Mouse (Mus musculus): Measurements from ENCODE around the gene Bad. TPM values are rescaled to one million over a fixed set of nuclear protein-coding genes. Genes with fewer than 3 reads are reported as not detected.

Bad gene
- polyA plus RNA-seq, 1 experiment from 2014 or later, result 84.5 TPM

DNA sequence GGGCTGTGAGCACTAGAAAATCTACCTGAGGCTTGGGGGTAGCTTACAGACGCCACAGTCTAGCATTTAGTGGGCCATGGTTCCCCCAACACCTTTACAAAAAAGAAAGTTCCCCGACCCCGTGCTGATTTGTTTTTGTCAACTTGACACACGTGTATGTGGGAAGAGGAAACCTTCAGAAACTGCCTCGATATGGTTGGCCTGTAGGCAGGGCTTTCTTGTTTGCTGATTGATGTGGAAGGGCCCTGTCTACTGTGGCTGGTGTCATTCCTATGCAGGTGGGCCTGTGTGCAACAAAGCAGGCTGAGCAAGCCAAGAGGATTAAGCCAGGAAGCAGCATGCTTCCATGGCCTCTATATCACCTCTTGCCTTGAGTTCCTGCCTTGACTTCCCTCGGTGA is 28.6 kb upstream of the Bad start:
- WGBS, result 89% methylated on average over 6 of the region's 6 CpGs
- DNase-seq (ENCODE audit: low spot score), result no peak
- ATAC-seq (ENCODE audit: low FRiP score), result no peak

DNA sequence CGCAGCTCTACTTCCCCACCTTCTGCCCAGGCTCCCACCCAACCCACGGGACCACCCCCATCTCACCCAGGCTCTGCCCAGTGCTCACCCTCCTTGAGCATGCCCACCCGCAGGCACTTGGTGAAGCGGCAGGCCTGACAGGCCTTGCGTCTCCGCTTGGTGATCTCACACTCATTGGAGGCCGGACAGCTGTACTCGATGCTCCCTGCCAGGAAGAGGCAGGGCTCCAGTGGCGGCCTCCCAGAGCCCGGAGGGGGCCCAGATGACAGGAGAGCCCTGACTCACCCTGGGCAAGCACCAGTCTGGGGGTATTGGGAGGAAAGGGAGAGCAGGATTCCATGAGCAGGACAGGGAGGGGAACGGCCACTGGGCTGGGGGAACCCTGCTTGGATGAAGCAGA is 27.7 kb upstream of the Bad start:
- H3K9ac ChIP-seq, result no peak overlapping the region
- no peaks in the 10 kb centered on the region for H3K9me3 ChIP-seq (ENCODE audit: control insufficient read depth, low read length)
- 89% methylated on average over 11 of the region's 11 CpGs for WGBS
- no peak overlapping the region for H3K4me2 ChIP-seq (replicated peaks)
- no peak for DNase-seq (ENCODE audit: low spot score)
- H3K4me1 ChIP-seq (replicated peaks; ENCODE audit: control insufficient read depth, insufficient read depth, low read length), result peaks cover 10% of the 10 kb centered on the region; the same call in 1 of the 2 replicates
- ATAC-seq (ENCODE audit: low FRiP score), result no peak
- H3K27ac ChIP-seq, result no peak overlapping the region
- no peak overlapping the region for H3K4me3 ChIP-seq (replicated peaks; ENCODE audit: low read length)
- peaks cover 34% of the 10 kb centered on the region for H3K36me3 ChIP-seq (replicated peaks; ENCODE audit: control insufficient read depth, insufficient read depth)
- no peaks in the 10 kb centered on the region for H3K27me3 ChIP-seq (ENCODE audit: control insufficient read depth, insufficient read depth, low read length)

More for the DNA sequence above, 28.6 kb upstream of the Bad start:
- Histone ChIP-seq H3K9me3 (ENCODE audit: control insufficient read depth, low read length) (no peaks in the 10 kb centered on the region), H3K4me3 (replicated peaks; ENCODE audit: low read length) (no peak overlapping the region), H3K27me3 (ENCODE audit: control insufficient read depth, insufficient read depth, low read length) (no peaks in the 10 kb centered on the region), H3K27ac (no peak overlapping the region), H3K4me2 (replicated peaks) (no peak overlapping the region), H3K9ac (no peak overlapping the region), H3K4me1 (replicated peaks; ENCODE audit: control insufficient read depth, insufficient read depth, low read length) (peaks cover 19% of the 10 kb centered on the region), H3K36me3 (replicated peaks; ENCODE audit: control insufficient read depth, insufficient read depth) (peaks cover 34% of the 10 kb centered on the region)

DNA sequence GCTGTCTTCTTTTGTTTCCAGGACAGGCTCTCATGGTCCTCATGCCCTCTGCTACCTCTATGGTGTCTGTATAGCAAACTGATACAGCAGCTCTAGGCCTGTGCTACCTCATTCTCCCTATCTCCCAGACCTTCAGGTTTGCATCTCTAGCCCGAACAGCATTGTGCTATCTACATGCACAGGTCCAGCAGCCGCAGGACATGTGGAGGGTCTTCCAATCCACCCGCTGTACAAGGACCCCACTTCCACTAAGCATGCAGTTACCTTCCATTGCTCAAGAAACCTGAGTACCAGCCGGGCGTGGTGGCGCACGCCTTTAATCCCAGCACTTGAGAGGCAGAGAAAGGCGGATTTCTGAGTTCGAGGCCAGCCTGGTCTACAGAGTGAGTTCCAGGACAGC is 27.1 kb upstream of the Bad start:
- ATAC-seq (ENCODE audit: low FRiP score), result no peak
- DNase-seq (ENCODE audit: low spot score), result no peak
- 96% methylated on average over 9 of the region's 9 CpGs for WGBS
- no peaks in the 10 kb centered on the region for H3K27me3 ChIP-seq (ENCODE audit: control insufficient read depth, insufficient read depth, low read length)
- no peak overlapping the region for H3K4me2 ChIP-seq (replicated peaks)
- H3K9ac ChIP-seq, result no peak overlapping the region
- no peaks in the 10 kb centered on the region for H3K9me3 ChIP-seq (ENCODE audit: control insufficient read depth, low read length)
- no peak overlapping the region for H3K4me3 ChIP-seq (replicated peaks; ENCODE audit: low read length)
- peaks cover 34% of the 10 kb centered on the region for H3K36me3 ChIP-seq (replicated peaks; ENCODE audit: control insufficient read depth, insufficient read depth)
- H3K4me1 ChIP-seq (replicated peaks; ENCODE audit: control insufficient read depth, insufficient read depth, low read length), result peaks cover 9% of the 10 kb centered on the region
- H3K27ac ChIP-seq, result no peak overlapping the region

DNA sequence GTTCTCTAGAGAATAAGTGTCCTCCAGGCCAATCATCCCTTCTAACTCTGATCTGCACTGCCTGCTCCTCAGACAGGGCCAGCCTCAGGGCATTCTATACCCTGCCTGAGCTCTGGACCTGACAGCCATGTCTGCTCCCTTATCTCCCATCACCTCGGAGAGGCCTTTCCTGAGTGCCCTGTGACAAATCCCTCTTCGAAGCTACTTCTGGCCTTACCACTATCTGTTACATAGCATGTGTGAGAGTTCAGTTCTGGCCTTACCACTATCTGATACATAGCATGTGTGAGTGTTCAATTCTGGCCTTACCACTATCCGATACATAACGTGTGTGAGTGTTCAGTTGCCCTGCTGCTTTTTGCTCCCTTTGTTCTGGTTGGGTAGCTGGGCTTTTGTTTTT is 26.4 kb upstream of the Bad start:
- no peak for ATAC-seq (ENCODE audit: low FRiP score)
- Histone ChIP-seq H3K36me3 (replicated peaks; ENCODE audit: control insufficient read depth, insufficient read depth) (peaks cover 34% of the 10 kb centered on the region), H3K4me1 (replicated peaks; ENCODE audit: control insufficient read depth, insufficient read depth, low read length) (peaks cover 16% of the 10 kb centered on the region), H3K27ac (no peak overlapping the region), H3K9me3 (ENCODE audit: control insufficient read depth, low read length) (no peaks in the 10 kb centered on the region), H3K27me3 (ENCODE audit: control insufficient read depth, insufficient read depth, low read length) (no peaks in the 10 kb centered on the region), H3K9ac (no peak overlapping the region), H3K4me3 (replicated peaks; ENCODE audit: low read length) (no peak overlapping the region), H3K4me2 (replicated peaks) (no peak overlapping the region)
- DNase-seq (ENCODE audit: low spot score), result no peak
- 91% methylated on average over 4 of the region's 4 CpGs for WGBS

DNA sequence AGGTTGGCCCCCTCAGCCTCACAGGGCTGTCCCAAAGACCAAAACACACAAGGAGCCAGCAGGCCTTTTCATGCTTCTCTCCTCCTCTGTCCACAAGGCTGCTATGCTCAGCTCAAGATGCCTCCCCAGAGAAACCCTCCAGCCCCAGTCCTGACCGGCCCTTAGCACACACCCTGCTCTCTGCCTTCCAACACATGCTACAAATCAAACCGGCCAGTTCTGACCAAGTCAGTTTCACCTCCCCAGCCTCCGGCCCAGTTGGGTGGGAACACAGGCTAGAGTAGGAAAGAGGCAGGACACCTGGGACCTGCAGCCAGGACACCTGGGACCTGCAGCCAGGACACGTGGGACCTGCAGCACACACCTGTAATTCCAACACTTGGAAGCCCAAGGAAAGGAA is 25.2 kb upstream of the Bad start:
- Histone ChIP-seq H3K9me3 (ENCODE audit: control insufficient read depth, low read length) (no peaks in the 10 kb centered on the region), H3K4me1 (replicated peaks; ENCODE audit: control insufficient read depth, insufficient read depth, low read length) (peaks cover 18% of the 10 kb centered on the region), H3K4me2 (replicated peaks) (no peak overlapping the region), H3K9ac (no peak overlapping the region), H3K27me3 (ENCODE audit: control insufficient read depth, insufficient read depth, low read length) (no peaks in the 10 kb centered on the region), H3K36me3 (replicated peaks; ENCODE audit: control insufficient read depth, insufficient read depth) (peaks cover 28% of the 10 kb centered on the region), H3K4me3 (replicated peaks; ENCODE audit: low read length) (no peak overlapping the region), H3K27ac (no peak overlapping the region)
- DNase-seq (ENCODE audit: low spot score) (no peak), ATAC-seq (ENCODE audit: low FRiP score) (no peak)
- WGBS, result 84% methylated on average over 4 of the region's 4 CpGs

DNA sequence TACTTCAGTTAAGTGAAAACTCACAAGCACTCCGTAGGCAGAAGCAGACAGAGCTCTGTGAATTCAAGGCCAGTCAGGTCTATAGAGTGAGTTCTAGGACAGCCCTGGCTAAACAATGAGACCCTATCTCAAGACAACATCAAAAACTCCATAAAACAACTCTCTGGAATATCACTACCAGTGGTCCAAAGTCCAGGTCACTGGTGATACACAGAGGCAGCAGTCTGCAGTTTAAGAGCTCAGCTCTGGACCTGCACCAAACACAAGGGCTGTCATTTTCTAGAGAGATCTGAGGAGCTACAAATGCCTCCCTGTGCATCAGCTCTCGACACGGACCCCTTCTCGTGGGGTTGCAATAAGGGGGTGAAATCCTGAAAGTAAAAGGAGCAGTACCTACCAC is 23.3 kb upstream of the Bad start:
- no peak overlapping the region for H3K4me3 ChIP-seq (replicated peaks; ENCODE audit: low read length)
- ATAC-seq (ENCODE audit: low FRiP score), result no peak
- peaks cover 22% of the 10 kb centered on the region for H3K4me1 ChIP-seq (replicated peaks; ENCODE audit: control insufficient read depth, insufficient read depth, low read length)
- DNase-seq (ENCODE audit: low spot score), result no peak
- 91% methylated on average over 4 of the region's 4 CpGs for WGBS
- no peak overlapping the region for H3K4me2 ChIP-seq (replicated peaks)
- H3K9ac ChIP-seq, result no peak overlapping the region
- peaks cover 10% of the 10 kb centered on the region for H3K36me3 ChIP-seq (replicated peaks; ENCODE audit: control insufficient read depth, insufficient read depth)
- no peak overlapping the region for H3K27ac ChIP-seq
- H3K9me3 ChIP-seq (ENCODE audit: control insufficient read depth, low read length), result no peaks in the 10 kb centered on the region
- H3K27me3 ChIP-seq (ENCODE audit: control insufficient read depth, insufficient read depth, low read length), result peaks cover 10% of the 10 kb centered on the region

DNA sequence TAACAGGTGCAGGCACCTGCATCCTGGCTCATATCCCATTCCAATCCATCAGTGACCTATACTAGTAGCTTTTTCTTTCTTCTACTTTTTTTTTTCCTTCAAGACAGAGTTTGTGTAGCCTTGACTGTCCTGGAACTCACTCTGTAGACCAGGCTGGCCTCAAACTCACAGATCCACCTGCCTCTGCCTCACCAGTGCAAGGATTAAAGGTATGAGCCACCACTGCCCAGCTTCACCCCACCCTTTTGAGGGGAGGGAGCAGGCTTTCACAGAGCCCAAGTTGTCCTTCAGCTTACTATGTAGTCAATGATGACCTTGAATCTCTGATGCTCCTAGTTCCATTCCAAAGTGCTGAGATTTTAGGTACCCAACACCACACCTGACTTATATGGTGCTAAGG is 22.2 kb upstream of the Bad start:
- DNase-seq (ENCODE audit: low spot score) (no peak), ATAC-seq (ENCODE audit: low FRiP score) (no peak)
- Histone ChIP-seq H3K27me3 (ENCODE audit: control insufficient read depth, insufficient read depth, low read length) (peaks cover 21% of the 10 kb centered on the region), H3K9ac (no peak overlapping the region), H3K4me3 (replicated peaks; ENCODE audit: low read length) (no peak overlapping the region), H3K4me2 (replicated peaks) (no peak overlapping the region; the same call in 1 of the 2 replicates), H3K4me1 (replicated peaks; ENCODE audit: control insufficient read depth, insufficient read depth, low read length) (peaks cover 22% of the 10 kb centered on the region), H3K9me3 (ENCODE audit: control insufficient read depth, low read length) (no peaks in the 10 kb centered on the region), H3K36me3 (replicated peaks; ENCODE audit: control insufficient read depth, insufficient read depth) (no peaks in the 10 kb centered on the region; the same call in 1 of the 2 replicates), H3K27ac (no peak overlapping the region)

DNA sequence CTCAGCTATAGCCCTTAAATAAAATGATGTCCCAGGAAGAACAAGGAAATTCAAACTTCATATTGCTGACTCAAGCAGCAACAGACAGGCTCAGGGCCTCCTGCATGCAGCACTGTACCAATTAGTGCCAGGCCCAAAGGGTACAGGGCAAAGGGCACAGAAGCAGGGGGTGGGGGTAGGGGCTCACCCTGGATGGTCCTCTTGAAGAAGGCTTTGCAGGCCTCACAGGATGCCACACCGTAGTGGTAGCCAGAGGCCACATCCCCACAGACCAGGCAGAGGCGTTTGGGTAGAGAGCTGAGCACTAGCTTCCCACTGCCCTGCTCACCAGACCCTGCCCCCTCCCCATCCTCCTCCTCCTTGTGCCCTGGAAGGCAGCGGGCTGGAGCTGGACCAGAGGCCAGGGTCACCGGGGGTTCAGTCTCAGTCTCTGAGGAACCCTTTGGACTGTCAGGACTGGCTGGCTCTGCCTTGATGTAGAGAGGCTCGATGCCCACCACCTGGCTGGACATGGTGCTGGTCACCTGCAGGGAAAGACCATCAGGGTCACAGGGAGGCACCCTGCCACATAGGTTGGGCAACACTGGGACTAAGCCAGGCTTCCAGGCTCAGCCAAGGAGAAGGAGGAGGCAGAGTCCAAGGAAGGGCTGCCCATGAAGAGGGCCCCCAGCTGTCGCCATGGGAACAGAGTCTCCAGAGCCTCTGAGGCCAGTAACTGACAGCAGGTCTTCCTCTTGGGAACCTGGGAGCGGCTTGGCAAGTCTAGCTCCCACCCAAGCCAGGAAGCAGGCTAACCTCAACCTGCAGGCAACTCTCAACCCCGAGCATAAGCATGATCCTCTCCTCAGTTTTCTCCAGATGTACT is 21.6 kb upstream of the Bad start:
- Histone ChIP-seq H3K4me1 (replicated peaks; ENCODE audit: control insufficient read depth, insufficient read depth, low read length) (peaks cover 22% of the 10 kb centered on the region), H3K4me3 (replicated peaks; ENCODE audit: low read length) (peak overlapping the region; percentile 79), H3K4me2 (replicated peaks) (peak overlapping the region; percentile 97), H3K27me3 (ENCODE audit: control insufficient read depth, insufficient read depth, low read length) (peaks cover 28% of the 10 kb centered on the region), H3K27ac (no peak overlapping the region), H3K36me3 (replicated peaks; ENCODE audit: control insufficient read depth, insufficient read depth) (no peaks in the 10 kb centered on the region; the same call in 1 of the 2 replicates), H3K9ac (peak overlapping the region; percentile 94), H3K9me3 (ENCODE audit: control insufficient read depth, low read length) (no peaks in the 10 kb centered on the region)
- no peak for DNase-seq (ENCODE audit: low spot score)
- 30% methylated on average over 8 of the region's 8 CpGs for WGBS
- no peak for ATAC-seq (ENCODE audit: low FRiP score)

DNA sequence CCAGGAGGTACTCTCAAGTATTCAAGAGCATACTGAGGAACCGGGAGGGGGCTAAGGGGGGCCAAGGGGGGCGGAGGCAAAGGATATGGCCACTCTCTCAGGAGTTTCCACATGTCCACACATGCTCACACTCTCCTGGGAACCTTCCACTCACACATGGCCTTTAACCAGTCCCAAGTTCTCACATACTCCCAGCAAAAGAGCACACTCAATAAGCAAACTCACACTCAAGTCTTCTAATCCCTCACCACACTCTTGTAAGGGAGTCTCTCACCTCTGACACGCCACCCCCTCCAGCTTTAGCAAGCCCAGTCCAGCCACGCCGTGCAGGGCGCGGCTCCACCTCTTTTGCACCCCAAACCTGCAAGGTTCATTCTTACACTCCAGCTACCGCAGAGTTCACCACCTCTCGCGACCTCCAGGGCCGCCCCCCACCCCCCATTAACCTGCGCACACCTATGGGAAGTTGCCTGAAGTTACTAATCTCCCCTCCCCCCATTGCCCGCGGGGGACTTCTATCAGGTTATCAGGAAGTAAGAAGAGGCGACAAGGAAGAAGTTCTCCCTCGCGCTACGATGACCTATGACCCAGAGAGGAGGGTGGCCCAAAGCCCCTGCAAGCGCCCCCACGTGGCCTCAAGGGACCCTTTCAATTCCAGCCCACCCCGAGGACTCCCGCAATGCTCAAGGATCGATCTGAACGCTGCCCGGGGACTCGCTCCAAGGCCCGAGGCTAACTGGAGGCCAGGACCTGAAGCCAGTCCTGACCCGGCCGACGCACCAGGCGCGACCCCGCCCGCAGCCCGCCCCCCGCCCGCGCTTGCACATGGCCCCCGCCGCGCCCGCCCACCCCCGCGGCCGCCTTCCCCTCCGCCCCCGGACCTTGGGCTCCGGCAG is 20.7 kb upstream of the Bad start:
- no peak for ATAC-seq (ENCODE audit: low FRiP score)
- DNase-seq (ENCODE audit: low spot score), result peak; percentile 55
- WGBS, result 2% methylated on average over 38 of the region's 48 CpGs
- peak overlapping the region; percentile 79 for H3K4me3 ChIP-seq (replicated peaks; ENCODE audit: low read length)
- H3K36me3 ChIP-seq (replicated peaks; ENCODE audit: control insufficient read depth, insufficient read depth), result no peaks in the 10 kb centered on the region; the same call in 1 of the 2 replicates
- H3K9me3 ChIP-seq (ENCODE audit: control insufficient read depth, low read length), result no peaks in the 10 kb centered on the region
- H3K9ac ChIP-seq, result peak overlapping the region; percentile 94
- peak overlapping the region; percentile 90 for H3K27ac ChIP-seq
- peak overlapping the region; percentile 97 for H3K4me2 ChIP-seq (replicated peaks)
- H3K27me3 ChIP-seq (ENCODE audit: control insufficient read depth, insufficient read depth, low read length), result peaks cover 37% of the 10 kb centered on the region
- peaks cover 24% of the 10 kb centered on the region for H3K4me1 ChIP-seq (replicated peaks; ENCODE audit: control insufficient read depth, insufficient read depth, low read length)

Measured in hindbrain, embryonic 14.5 days (tissue).